Mouse (Mus musculus): ENCODE measurements at regions not wholly inside any gene's neighbourhood (a gene's known extent, or its start where the extent isn't known, plus 50 kb on each side); places are given as distances from the start of the nearest gene placed in this dataset.

DNA sequence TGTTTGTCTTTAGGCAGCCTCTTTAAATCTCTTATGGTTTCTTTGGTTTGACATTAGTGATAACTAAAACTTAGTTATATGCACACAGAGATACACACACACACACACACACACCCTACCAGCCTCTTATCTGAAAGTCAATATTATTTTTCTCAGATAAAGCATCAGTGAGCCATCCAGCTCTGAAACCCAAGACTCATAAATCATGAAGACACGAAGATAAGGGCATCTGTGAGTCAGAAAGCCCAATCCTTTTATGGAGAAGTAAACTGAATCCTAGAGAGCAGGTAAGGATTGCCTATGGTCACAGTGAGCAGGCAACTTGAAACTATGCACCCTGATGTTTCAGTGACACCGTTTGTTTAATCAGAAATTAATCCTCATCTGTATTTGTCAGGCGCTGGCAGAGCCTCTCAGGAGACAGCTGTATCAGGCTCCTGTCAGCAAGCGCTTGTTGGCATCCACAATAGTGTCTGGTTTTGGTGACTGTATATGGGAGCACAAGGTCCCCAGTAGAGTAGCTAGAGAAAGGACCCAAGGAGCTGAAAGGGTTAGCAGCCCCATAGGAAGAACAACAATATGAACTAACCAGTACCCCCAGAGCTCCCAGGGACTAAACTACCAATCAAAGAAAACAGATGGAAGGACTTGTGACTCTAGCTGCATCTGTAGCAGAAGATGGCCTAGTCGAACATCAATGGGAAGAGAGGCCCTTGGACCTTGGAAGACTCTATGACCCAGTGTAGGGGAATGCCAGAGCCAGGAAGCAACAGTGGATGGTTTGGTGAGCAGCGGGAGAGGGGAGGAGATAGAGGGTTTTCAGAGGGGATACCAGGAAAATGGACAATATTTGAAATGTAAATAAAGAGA is 207.3 kb upstream of the Ank start:
- DNase-seq (ENCODE audit: low spot score), result no peak

DNA sequence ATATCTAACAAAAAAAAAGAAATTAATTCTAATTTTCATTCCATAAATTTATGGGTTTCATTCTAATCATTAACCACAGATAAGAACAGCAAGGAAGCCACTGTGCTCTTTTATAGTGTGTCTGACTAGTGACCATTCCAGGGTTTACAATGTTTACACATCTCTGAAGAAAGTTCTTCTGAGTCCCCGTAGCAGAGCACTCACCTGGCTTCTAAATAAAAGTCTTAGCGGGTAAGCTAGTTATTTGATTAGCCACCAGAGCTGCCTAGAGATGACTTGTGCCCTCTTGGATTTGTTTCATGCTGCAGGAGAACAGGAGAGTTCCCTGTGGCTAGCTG is 206.7 kb upstream of the Ank start:
- no peak for DNase-seq (ENCODE audit: low spot score)

DNA sequence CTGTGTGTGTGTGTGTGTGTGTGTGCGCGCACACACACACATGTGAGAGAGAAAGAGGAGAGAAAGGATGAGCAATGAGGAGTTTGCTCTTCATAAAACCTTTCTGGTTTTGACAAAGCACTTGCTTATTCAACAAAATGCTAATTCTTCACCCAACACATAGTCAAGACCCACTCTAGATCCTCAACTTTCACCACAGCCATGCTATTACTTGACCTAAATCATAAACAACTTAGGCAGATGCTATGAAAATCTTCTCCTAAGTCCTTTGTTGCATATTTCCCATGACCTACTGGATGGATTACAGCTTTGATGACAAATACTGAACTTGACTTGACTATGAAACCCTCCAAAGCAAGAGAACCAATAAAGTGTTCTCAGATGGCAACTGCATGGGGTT is 196.3 kb upstream of the Ank start:
- DNase-seq (ENCODE audit: low spot score), result no peak

DNA sequence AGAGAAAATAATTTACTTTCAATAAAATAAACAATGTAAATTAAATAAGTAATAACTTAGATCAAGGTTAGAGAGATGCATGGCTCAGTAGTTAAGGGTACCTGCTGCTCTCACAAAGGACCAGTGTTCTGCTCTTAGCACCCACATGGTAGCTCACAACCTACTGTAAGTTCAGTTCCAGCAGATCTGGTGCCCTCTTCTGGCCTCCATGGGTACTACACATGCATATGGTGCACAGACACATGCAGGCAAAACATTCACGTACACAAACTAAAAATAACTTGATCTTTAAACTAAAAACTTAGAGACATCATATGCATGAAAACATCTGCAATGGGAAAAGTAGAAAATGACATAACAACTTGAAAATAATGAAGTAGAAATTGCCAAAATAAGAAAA is 184.2 kb upstream of the Ank start:
- DNase-seq (ENCODE audit: low spot score), result no peak

DNA sequence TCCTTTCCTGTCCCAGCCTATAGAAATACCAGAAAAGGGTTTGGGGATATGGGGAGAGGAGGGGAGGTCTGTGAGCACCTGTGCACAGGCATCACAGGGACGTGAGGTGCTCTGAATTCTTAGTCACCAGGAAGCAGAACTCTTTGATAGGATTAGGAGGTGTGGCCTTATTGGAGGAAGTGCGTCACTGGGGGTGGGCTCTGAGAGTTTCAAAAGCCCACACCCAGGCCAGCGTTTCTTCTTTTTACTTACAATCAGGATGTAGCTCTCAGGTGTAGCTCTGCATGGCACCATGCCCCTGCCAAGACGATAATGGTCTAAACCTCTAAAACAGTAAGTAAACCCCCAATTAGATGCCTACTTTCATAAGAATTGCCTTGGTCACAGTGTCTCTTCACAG is 162.6 kb upstream of the Ank start:
- no peak for DNase-seq (ENCODE audit: low spot score)

DNA sequence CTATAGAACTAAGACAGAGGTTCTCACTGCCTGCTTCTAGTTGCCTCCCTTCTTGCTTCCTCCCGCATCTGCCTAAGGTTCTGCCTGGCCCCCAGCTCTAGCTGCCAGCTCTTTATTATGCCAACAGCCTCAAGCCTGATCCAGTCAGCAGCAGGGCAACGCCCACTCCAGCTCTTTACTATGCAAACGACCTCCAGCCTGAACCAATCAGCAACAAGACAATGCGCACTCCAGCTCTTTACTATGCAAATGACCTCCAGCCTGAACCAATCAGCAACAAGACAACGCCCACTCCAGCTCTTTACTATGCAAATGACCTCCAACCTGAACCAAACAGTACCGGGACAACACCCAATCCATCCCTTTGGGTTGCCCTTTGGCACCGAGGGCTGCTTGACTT is 162.2 kb upstream of the Ank start:
- no peak for DNase-seq (ENCODE audit: low spot score)

DNA sequence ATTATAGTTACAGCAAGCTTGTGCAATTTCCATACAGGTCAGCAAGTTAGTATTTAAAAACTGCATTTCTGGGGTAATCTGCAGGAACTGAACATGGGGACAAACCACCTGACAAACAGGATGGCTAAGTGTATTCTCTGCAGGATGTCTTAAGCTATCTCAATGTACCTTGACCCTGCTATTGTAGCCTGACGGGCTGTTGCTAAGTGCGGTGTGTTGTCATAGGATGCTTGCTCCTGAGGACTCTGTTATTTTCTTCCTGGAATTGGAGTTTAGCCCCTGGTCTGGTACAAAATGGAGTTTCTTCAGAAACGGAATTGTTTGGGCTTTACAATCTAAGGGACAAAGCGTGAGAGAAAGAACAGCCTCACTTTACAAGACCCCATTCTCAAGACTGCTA is 161.4 kb upstream of the Ank start:
- DNase-seq (ENCODE audit: low spot score), result no peak

DNA sequence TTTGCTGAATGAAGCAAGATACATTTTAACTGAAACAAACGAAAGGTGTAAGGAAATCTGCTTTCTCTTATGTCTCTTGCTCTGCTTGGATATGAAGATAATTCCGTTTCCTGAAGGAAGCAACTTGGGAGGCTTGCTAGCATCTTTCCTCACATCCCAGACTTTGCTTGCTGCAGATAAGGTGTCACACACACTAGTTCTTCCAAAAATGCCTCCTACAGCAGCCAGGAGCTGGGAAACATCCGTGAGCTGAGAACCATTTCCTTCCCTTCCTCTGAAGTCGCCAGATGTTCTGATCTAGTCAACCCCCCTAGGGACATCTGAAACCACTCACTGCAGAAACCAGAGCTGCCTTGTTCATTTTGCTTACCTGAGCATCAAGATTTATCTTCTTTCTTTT is 157.8 kb upstream of the Ank start:
- DNase-seq (ENCODE audit: low spot score), result no peak

DNA sequence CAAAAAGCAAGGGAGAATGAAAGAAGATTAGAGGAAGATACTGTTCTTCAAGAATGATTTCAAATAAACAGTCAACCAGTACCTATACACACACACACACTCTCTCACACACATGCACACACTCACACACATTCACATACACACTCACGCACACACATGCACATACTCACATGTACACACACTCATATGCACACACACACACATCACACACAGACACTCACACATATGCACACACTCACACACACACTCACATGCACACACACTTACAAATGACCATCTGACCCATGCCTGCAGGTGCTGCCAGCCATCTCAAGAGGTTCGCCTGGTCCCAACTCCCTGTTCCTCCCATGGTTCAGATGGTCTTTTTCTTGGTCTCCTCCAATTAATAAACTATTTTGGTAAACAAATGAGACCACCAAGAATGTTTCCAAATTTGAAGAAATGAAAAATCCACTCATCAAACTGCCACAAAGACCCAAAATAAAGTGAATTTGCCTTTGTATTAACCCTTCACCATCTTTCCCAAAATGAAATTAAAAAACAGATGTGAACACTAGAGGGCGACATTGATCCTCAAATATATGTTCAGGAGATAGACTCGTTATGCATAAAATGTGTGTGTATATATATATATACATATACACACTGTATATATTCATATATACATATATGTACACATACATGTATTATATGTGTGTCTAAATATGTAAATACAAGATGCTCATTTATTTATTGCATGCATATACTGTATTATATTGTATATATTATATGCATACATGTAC is 150.3 kb upstream of the Ank start:
- peak; percentile 4 for DNase-seq (ENCODE audit: low spot score)

DNA sequence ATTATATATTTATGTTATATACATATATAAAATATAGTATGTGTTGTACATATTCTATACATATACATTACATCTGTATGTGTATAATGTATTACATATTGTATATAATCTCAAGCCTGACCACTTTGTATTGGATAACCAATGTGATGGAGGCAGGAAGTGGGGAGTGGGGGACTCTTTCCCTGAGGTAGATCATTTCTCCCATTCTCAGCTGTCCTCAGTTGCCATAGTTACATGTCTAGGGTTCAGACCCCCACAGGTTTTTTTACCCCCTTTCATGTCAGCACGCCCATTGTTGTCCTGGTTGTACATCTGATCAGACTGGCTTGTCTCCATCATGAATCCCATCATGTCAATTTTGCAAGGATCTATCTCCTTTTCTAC is 149.7 kb upstream of the Ank start:
- DNase-seq (ENCODE audit: low spot score), result no peak

DNA sequence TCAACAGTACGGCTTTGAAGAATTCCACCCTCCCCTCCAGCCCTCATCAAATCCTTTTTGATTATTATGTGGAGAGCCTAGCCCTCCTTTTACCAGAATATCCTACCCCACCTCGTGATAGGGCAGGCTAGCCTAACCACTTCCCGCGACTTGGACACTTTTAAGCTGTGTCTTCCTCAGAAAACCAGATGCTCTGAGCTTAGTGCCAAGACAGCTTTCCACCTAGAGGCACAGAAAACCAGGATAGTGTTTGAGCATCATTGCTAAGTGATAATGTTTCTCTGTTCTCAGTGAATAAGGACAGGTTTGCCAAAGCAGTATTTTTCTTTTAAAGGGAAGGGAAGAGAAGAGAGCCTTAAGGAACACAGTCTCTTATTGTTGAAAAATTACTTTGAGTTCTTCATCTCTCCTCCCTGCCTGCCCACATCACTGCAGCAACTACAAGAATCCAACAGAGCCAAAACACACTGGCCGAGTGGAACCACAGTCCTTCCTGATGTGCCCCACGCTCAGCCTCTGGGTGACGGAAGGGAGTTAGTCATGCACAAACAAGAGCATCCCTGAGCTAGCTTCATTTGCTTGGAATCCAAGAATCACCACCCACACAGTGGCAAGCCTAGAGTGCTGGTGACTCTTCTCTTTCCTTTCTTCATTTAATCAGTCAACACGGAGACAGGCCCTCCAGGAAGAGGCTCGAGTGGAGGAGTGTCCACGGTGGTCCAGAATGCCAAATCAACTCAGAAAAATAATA is 144.4 kb upstream of the Ank start:
- DNase-seq (ENCODE audit: low spot score), result no peak

DNA sequence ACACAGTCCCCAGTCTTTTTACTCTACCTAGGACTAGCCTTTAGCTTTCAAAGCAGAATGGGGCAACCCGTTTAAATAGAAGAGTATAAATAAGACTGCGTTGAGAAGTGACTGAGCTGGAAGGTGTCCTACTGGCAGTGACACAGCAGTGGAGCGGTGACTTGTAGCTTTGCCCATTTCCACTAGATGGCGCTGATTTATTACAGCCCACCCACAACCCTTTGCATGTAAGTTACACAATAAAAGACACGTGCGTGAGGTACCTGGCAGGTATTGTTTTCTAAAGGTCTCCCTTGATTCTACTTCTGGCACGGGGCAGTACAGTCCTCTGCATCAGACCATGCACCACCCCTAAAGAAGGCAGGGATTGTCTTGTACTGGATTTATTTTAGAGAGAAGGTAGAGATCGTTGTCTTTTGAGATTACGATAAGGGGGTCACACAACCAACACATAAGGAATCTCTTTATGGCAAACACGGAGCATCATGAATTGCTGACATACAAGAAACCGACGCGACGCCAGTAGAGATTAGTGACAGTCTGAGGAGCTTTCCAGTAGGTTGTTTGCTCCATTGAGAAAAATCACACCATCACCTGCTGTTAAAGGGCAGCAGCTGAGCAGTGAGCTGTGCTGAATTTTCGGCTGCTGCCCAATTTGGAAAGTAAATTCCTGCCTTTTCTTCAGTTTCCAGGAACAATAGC is 140.5 kb upstream of the Ank start:
- peak; percentile 51 for DNase-seq (ENCODE audit: low spot score)

DNA sequence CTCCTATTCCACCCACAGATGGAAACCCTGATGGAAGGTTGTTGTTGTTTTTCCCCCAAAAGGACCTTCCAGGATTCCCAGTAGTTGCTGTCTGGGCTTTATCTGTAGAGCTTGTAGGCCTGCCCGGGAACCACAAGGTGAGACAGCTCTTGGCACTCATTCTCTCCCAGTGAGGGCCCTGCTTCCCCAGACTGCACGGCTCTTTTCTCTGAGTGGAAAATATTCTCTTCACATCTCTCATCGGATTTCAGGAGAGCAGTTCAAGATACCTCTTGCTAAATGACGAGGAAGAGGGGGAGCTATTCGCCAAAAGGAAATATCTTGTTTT is 140.0 kb upstream of the Ank start:
- DNase-seq (ENCODE audit: low spot score), result no peak

DNA sequence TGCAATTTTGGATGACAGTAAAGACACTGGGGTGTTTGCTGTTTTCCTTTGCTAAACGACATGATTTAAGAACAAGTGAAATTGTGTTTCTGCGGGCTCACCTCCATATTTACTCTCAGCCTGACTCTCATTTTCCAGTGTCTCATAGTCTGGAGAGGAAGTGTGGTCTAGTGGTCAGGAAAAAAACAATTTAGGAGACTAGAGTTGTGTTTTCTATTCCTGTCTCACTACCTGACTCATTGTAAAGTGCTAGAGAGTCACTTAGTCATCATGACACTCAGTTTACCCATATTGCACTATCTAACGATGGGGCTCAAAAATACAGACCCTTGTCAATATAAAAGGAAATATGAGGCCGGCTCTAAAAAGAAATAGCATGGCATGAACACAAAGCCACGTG is 138.7 kb upstream of the Ank start:
- DNase-seq (ENCODE audit: low spot score), result no peak

DNA sequence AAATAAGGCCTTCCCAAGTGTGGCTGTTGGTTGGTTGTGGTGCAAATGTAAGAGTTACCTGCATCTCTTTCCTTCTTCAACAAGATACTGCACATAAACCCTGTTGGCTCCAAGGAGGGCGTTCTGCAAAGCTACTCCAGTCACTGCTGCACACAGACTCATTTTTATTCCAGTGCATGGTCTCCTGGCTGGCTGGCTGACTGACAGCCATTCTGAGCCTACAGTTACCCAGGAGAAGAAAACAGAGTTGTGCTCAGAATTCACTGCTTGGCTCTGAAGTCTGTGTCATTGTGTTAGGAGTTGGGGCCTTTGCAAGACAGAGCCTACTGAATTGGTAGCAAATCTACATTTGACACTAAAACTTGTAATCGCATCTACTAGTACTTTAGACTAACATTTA is 138.0 kb upstream of the Ank start:
- no peak for DNase-seq (ENCODE audit: low spot score)

DNA sequence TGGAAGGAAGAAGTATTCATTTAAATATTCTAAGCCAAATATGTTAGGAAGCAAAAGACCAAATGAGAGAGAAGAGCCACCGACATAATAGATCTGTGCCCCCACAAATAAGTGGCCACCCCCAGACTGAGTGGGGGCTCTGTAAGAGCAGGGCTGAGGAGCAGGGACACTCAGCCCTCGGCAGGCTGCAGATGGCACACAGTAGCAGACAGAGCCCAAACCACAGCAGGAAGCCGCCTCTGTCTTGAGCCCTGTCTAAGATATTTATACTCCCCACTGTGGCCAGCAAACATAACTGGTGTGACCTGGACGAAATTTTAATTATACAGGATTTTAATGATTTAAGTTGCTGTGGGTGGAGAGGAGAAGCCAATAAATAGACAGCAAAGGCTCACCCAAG is 126.4 kb upstream of the Ank start:
- no peak for DNase-seq (ENCODE audit: low spot score)

DNA sequence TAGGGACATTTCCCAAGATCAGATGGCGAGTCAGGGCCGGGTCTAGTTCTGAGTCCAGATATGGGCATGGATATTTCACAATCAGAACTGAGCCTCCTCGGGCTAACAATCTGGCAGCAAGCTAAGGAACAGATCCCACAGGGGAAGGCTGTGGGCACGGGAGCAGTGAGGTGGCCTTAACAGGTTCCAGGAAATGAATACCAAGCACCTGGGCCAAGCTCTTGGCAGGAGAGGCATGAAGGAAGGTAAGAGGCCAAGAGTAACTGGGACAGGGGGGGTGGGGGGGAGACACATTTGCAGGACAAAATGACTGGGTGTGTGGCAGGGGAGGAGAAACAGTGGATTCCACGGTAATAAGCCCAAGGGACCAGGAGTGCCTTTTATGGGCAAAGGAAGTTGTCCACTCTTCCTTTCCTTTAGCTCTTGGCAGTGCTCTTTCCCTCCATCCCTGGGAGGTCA is 124.9 kb upstream of the Ank start:
- DNase-seq (ENCODE audit: low spot score), result no peak

DNA sequence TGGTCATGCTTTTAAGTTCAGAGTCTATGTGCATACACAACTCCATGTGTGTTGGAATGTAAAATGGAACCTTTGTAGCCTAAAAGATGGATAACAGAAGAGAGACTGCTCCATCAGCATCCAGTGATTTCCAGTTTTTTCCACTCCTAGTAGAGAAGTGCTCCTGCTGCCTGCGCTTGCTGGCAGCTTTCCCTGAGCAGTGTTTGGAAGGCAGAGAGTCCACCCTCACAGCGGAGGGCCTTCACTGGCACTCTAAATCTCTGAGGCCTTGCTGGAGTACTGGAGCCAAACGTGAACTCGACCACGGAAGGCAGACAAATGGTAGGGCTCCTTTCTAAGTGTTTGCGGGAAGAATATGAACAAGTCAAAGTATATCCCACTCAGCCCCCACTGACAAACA is 108.0 kb upstream of the Ank start:
- DNase-seq (ENCODE audit: low spot score), result no peak

DNA sequence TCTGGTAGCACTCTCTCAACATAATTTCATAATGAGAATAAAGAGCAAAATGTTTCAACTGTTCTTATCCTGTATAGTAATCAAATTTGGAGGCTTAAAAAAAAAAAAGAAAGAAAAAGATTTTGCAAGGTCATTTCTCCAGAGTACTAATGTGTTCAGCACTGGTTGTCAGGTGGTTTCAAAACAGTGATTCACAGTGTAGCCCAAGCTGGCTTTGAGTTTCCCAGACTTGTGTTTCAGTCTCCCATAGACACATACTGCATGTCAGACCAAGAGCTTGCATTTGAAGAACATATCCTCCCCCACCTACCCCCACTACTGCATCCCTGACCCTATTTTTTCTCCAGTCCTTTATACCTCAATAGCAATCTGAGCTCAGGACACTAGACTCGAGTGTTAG is 107.2 kb upstream of the Ank start:
- no peak for DNase-seq (ENCODE audit: low spot score)

DNA sequence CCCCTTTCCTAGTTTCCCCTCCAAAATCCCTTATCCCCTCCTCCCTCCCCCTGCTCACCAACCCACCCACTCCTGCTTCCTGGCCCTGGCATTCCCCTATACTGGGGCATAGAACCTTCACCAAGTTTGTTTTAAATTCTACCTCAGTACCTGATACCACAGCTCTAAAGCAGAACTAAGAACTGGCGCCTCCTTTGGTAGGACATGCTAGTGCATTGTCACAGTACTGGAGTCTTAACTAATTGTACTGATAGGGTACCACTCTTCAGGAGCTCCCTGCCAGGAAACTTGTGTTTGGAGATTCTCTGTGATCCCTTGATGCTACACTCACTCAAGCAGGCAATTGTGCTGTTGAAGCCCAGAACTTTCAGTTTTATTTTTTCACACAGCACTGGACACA is 92.0 kb upstream of the Ank start:
- no peak for DNase-seq (ENCODE audit: low spot score)

DNA sequence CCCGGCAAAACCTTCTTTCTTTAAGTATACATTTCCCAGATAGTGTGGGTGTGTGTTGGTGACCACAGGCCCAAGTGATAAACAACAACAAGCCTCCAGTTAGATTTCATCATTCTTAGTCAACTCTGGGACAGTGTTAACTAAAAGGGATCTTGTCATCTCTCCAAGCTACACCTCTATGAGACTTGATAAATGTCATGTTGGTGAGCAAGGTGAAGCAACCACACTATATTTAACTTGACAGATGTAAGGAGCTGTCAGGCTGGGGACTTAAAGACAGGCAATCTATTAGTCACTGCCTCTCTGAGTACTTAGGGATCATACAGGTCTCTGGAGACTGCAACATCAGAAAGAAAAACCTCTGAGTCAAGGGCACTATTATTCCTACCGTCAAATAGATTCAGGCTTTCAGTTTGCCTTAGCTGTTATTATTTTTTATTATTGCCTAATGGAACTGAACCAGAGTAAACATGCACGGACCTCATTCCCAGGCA is 87.8 kb upstream of the Ank start:
- no peak for DNase-seq (ENCODE audit: low spot score)

DNA sequence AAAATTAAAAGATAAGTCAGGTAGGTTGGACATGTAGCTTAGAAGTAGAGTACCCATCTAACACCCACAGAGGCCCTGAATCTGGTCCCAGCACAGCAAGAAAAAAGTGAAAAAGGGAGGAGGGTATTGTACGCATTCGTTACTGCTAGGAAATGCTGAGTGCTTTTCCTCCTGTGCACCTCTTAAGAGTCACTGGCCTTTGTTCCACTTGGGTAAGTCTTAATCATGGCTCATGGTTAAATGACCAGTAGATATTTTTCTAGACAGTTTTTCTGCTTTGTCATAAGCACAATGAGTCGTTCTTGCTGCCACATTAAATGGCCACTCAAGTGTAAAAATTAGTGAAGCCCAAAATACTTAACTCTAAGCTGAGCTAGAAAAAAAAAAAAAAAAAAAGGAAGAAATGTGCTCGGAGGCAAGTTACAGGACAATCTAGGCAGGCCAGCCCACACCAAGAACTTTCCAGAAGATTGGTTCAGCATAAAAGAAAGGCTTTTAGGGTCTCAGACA is 86.0 kb upstream of the Ank start:
- no peak for DNase-seq (ENCODE audit: low spot score)

Data from heart, adult 8-10 months (tissue).